12 mouse cellular contexts compared by ENCODE assay signal in the genomic region with DNA sequence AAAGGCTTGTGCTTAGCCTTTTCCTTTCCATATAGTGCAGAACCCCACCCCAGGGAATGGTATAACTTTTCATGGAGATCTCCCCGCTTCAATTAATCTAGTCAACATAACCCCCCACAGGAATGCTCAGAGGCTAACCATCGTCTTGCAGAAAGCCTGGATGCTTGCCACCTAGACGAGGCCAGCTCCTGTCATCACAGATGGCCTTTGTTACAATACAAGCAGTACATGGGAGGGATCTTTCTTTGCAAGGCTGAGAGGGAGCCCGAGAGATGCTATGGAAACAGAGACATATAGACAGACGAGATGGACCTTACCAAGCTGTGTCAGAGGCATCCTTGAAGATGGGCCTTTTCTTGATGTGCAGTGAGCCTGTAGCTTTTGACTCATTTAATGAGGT. TPM values are rescaled to one million over a fixed set of nuclear protein-coding genes. Genes with fewer than 3 reads are reported as not detected.
DNase-seq lines count a peak whose midpoint lies in the region.
"Had no signal": no experiment of that assay in that cellular context is flagged by ENCODE, and none has a peak within 500 bp of the region (broad histone marks: within the 10 kb centered on the region; RNA-seq: fewer than 3 reads in every experiment).

No protein-coding gene starts in this region.

- intact Hi-C loops in heart, postnatal 25 days (cut with DNase I), result no loop called here

- peak; percentile 39 to 45 for DNase-seq in heart, adult 18-20 months
- DNase-seq in heart, postnatal 25 days (ENCODE audit: low spot score), result no peak
- peak; percentile 48 to 62 for DNase-seq in kidney, postnatal 4 days
- DNase-seq in kidney, adult 9 months, result no peak
- DNase-seq in lung, postnatal 36 days, result peak; percentile 7
- no peak for DNase-seq in lung, postnatal 4 days
- DNase-seq in frontal cortex, postnatal 25 days (ENCODE audit: low spot score in 2 of 2), result no peak
- DNase-seq: cerebellum, adult 9-11 months; gastrocnemius, adult 2 months; kidney, adult 11 months; liver, embryonic 13.5 days; lung, postnatal 14 days had no signal

RNA-seq across cellular contexts. Expression of a gene that starts 18.7 kb away (rescaled TPM):
- total RNA-seq in heart, adult 18-20 months (2021), result 1 to 10 TPM; 3.9 to 4.7 TPM
- total RNA-seq in heart, postnatal 25 days (2021), result under 1 TPM; 0.62 to 0.81 TPM

Comparison
In these comparisons a context has a peak if more than half of its experiments do, and no peak if none do; other contexts are left out.
1. DNase-seq: peak in heart, adult 18-20 months (2 of 2), kidney, postnatal 4 days (2 of 2) and lung, postnatal 36 days (single experiment); none in heart, postnatal 25 days (single experiment), kidney, adult 9 months (single experiment), lung, postnatal 4 days (0 of 2) and frontal cortex, postnatal 25 days (0 of 2).